Mouse (Mus musculus): ENCODE results near the gene Heatr6.

DNA sequence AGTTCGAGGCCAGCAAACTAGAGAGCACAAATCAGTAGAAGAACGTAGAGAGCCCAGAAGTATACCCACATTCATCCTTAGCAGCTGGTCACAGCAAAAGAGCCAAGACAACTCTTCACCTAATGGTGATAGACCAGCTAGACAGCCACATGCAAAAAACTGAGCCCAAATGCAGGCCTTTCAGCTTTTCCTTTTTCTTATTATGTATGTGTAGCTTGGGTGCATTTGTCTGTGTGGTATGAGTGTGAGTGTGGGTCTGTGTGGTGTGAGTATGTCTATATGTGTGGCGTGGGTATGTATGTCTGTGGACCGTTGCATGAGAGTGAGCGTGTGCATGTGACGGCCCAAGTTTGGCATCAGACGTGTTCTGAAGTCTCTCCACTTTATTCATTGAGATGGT lies 17.5 kb downstream of the Heatr6 start:
- TF ChIP-seq CTCF (IDR thresholded peaks at IDR 0.05) (no peak), POLR2A (IDR thresholded peaks at IDR 0.05; ENCODE audit: insufficient read depth, low read depth, low read length) (no peak)
